Mouse (Mus musculus) lung, embryonic 16.5 days (tissue): ENCODE measurements around the gene Rmi2. TPM values are rescaled to one million over a fixed set of nuclear protein-coding genes. Genes with fewer than 3 reads are reported as not detected.

Source experiments
- ATAC-seq: fragments of 200-750 bp; cut with Nextera tagmentation; 2 replicates; pipeline ENCODE4 v1.8.0; 2017; ENCODE audit warnings: low read depth, mild to moderate bottlenecking, moderate library complexity
- H3K27ac ChIP-seq: fragments of 300-500 bp; sonication (generic); 2 replicates; pipeline ENCODE4 v1.5.1; 2014; ENCODE audit warnings: mild to moderate bottlenecking, control low read depth, low read length
- H3K27me3 ChIP-seq: fragments of 300-500 bp; sonication (generic); 2 replicates; pipeline ENCODE4 v1.6.1; 2014; ENCODE audit warnings: low read depth, low read length, mixed read lengths; ENCODE audit not compliant: control insufficient read depth, insufficient read depth
- H3K36me3 ChIP-seq: fragments of 300-500 bp; sonication (generic); 2 replicates; pipeline ENCODE4 v1.6.1; 2014; ENCODE audit warnings: low read length; ENCODE audit not compliant: control insufficient read depth, insufficient read depth
- H3K4me1 ChIP-seq: fragments of 300-500 bp; sonication (generic); replicated peaks from 2 replicates; pipeline ENCODE4 v1.6.1; 2014; ENCODE audit warnings: low read length, mixed read lengths; ENCODE audit not compliant: control insufficient read depth, insufficient read depth
- H3K4me2 ChIP-seq: fragments of 300-500 bp; sonication (generic); 2 replicates; pipeline ENCODE4 v1.6.1; 2014; ENCODE audit warnings: low read depth, low read length, control low read depth
- H3K4me3 ChIP-seq: fragments of 300-500 bp; sonication (generic); 2 replicates; pipeline ENCODE4 v1.5.1; 2014; ENCODE audit warnings: mild to moderate bottlenecking, low read length, control low read depth
- H3K9ac ChIP-seq: fragments of 300-500 bp; sonication (generic); 2 replicates; pipeline ENCODE4 v1.6.1; 2014; ENCODE audit warnings: low read length, control low read depth
- H3K9me3 ChIP-seq: fragments of 300-500 bp; sonication (generic); 2 replicates; pipeline ENCODE4 v1.6.1; 2016; ENCODE audit warnings: low read length; ENCODE audit not compliant: control insufficient read depth
- WGBS: fragments of 180-500 bp; shearing (Covaris S2); extraction: QIAGEN DNeasy Blood & Tissue Kit; methylation state at CpG from one replicate; pipeline ENCODE4 v1.1.7; 2014; 5-methylcytosine and 5-hydroxymethylcytosine counted together
- polyA plus RNA-seq: library from polyadenylated mRNA; unstranded; fragments of >200 nt; fragmentation: Nextera tagmentation; extraction: Ambion mirVana; gene quantifications from 2 replicates; pipeline ENCODE4 v1.2.1, GENCODE M21; 2015

Rmi2 gene
- polyA plus RNA-seq, 1 experiment from 2014 or later = 3.1 TPM

GRCm38 (mm10) chr16:10867904-10868440, 33.1 kb downstream of the Rmi2 start:
- 40% methylated on average over 11 of the region's 11 CpGs for WGBS
- no peaks in the 10 kb centered on the region for H3K27me3 ChIP-seq
- no peak overlapping the region for H3K4me2 ChIP-seq
- no peaks in the 10 kb centered on the region for H3K36me3 ChIP-seq
- no peak overlapping the region for H3K27ac ChIP-seq
- H3K4me3 ChIP-seq = no peak overlapping the region
- no peak overlapping the region for H3K9ac ChIP-seq
- H3K4me1 ChIP-seq = peaks cover 7% of the 10 kb centered on the region; the same call in 1 of the 2 replicates
- no peaks in the 10 kb centered on the region for H3K9me3 ChIP-seq
- no peak for ATAC-seq

GRCm38 (mm10) chr16:10870969-10871368, 36.1 kb downstream of the Rmi2 start:
- 0 out of 2 replicates have a peak overlapping the region, but pooled peaks have one; percentile 1 for H3K9ac ChIP-seq
- no peak overlapping the region for H3K27ac ChIP-seq
- 39% methylated on average over 4 of the region's 4 CpGs for WGBS
- H3K27me3 ChIP-seq = no peaks in the 10 kb centered on the region
- no peaks in the 10 kb centered on the region for H3K36me3 ChIP-seq
- ATAC-seq = peak; percentile 27; the same call in 1 of the 2 replicates
- no peaks in the 10 kb centered on the region for H3K9me3 ChIP-seq
- H3K4me1 ChIP-seq = peaks cover 7% of the 10 kb centered on the region; the same call in 1 of the 2 replicates
- no peak overlapping the region for H3K4me2 ChIP-seq
- no peak overlapping the region for H3K4me3 ChIP-seq

DNA sequence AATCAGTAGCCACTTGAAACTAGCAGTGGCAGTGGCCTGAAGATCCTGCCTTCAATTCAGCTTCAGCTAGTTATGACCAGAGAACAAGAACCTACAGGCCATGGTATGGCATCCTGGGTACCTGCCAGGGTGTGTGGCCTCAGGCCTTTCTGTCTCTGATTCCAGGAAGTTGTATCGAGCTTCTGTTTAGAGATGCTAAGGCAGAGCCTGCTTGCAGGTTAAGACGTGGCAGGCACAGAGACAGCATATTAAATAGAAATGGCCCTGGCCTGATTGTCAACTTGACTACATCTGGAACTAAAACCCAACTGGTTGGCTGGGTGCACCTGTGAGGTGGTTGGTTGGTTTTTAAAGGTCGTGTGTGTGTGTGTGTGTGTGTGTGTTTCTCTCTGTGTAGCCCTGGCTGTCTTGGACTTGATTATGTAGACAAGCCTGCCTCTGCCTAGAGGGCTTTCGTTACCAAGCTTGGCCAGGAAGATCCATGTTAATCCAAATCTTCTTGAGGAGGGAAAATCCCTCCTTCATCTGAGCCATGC, 38.0 kb downstream of the Rmi2 start:
- no peaks in the 10 kb centered on the region for H3K9me3 ChIP-seq
- no peak overlapping the region for H3K27ac ChIP-seq
- no peak overlapping the region for H3K4me2 ChIP-seq
- no peaks in the 10 kb centered on the region for H3K36me3 ChIP-seq
- 59% methylated on average over 4 of the region's 4 CpGs for WGBS
- ATAC-seq = no peak
- peaks cover 7% of the 10 kb centered on the region; the same call in 1 of the 2 replicates for H3K4me1 ChIP-seq
- no peak overlapping the region for H3K4me3 ChIP-seq
- no peak overlapping the region for H3K9ac ChIP-seq
- H3K27me3 ChIP-seq = no peaks in the 10 kb centered on the region

- Histone ChIP-seq H3K36me3 (no peaks in the 10 kb centered on the region), H3K4me3 (no peak overlapping the region), H3K9ac (no peak overlapping the region), H3K27me3 (no peaks in the 10 kb centered on the region), H3K4me1 (peaks cover 7% of the 10 kb centered on the region; the same call in 1 of the 2 replicates), H3K9me3 (no peaks in the 10 kb centered on the region), H3K27ac (no peak overlapping the region), H3K4me2 (no peak overlapping the region)
- WGBS = under 1% methylated on average over 5 of the region's 5 CpGs
- peak; percentile 39 for ATAC-seq
These were observed 38.8 kb downstream of the Rmi2 start for GRCm38 (mm10) chr16:10873654-10874053.

GRCm38 (mm10) chr16:10878227-10878626, 43.4 kb downstream of the Rmi2 start:
- H3K4me3 ChIP-seq = no peak overlapping the region
- H3K9ac ChIP-seq = no peak overlapping the region
- no peaks in the 10 kb centered on the region for H3K9me3 ChIP-seq
- no peaks in the 10 kb centered on the region for H3K27me3 ChIP-seq
- no peak overlapping the region for H3K27ac ChIP-seq
- H3K4me2 ChIP-seq = no peak overlapping the region
- 74% methylated on average over 3 of the region's 3 CpGs for WGBS
- no peaks in the 10 kb centered on the region for H3K36me3 ChIP-seq
- ATAC-seq = no peak
- H3K4me1 ChIP-seq = no peaks in the 10 kb centered on the region

DNA sequence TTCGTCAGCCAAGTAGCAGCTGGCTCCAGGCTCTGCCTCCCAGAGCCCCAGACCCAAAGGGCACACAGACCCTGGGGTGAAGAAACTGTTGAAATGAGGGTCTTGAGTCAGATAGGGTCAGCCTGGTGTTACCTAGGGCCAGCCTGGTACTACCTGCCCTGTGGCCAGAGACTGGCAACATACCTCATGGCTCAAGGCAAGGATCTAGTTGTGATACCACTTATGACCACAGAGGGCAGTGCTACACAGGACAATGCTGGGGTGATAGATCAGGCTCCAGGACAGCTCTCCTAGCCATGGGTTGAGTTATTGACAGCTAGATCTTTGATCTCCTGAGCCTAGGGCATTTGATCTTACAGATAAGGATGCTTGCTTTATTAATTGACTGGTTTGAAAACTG, 44.6 kb downstream of the Rmi2 start:
- ATAC-seq = peak; percentile 48; the same call in 1 of the 2 replicates
- H3K9me3 ChIP-seq = no peaks in the 10 kb centered on the region
- H3K36me3 ChIP-seq = no peaks in the 10 kb centered on the region
- H3K4me1 ChIP-seq = no peaks in the 10 kb centered on the region
- 100% methylated on average over 1 of the region's 1 CpGs for WGBS
- no peak overlapping the region for H3K27ac ChIP-seq
- no peak overlapping the region for H3K4me2 ChIP-seq
- H3K4me3 ChIP-seq = no peak overlapping the region
- no peak overlapping the region for H3K9ac ChIP-seq
- H3K27me3 ChIP-seq = no peaks in the 10 kb centered on the region

GRCm38 (mm10) chr16:10881231-10881962, 46.5 kb downstream of the Rmi2 start:
- Histone ChIP-seq H3K27ac (no peak overlapping the region), H3K27me3 (no peaks in the 10 kb centered on the region), H3K36me3 (no peaks in the 10 kb centered on the region), H3K4me2 (no peak overlapping the region), H3K9me3 (no peaks in the 10 kb centered on the region), H3K4me1 (no peaks in the 10 kb centered on the region), H3K9ac (no peak overlapping the region), H3K4me3 (no peak overlapping the region)
- WGBS = 39% methylated on average over 4 of the region's 4 CpGs
- ATAC-seq = 0 out of 2 replicates have a peak, but pooled peaks have one; percentile 24

GRCm38 (mm10) chr16:10887436-10887835, 52.6 kb downstream of the Rmi2 start:
- no peaks in the 10 kb centered on the region for H3K4me1 ChIP-seq
- no peaks in the 10 kb centered on the region for H3K9me3 ChIP-seq
- no peak overlapping the region for H3K27ac ChIP-seq
- no peak overlapping the region for H3K9ac ChIP-seq
- 78% methylated on average over 2 of the region's 2 CpGs for WGBS
- H3K4me3 ChIP-seq = no peak overlapping the region
- ATAC-seq = no peak
- H3K27me3 ChIP-seq = no peaks in the 10 kb centered on the region
- H3K4me2 ChIP-seq = no peak overlapping the region
- H3K36me3 ChIP-seq = no peaks in the 10 kb centered on the region

GRCm38 (mm10) chr16:10890363-10890762, 55.5 kb downstream of the Rmi2 start:
- Histone ChIP-seq H3K4me1 (no peaks in the 10 kb centered on the region), H3K9ac (no peak overlapping the region), H3K27me3 (no peaks in the 10 kb centered on the region), H3K4me3 (no peak overlapping the region), H3K4me2 (no peak overlapping the region), H3K36me3 (no peaks in the 10 kb centered on the region), H3K27ac (no peak overlapping the region), H3K9me3 (no peaks in the 10 kb centered on the region)
- ATAC-seq = no peak
- WGBS = 76% methylated on average over 3 of the region's 3 CpGs
